Mouse (Mus musculus) liver, embryonic 15.5 days (tissue): ENCODE measurements around the gene Daam2. TPM values are rescaled to one million over a fixed set of nuclear protein-coding genes. Genes with fewer than 3 reads are reported as not detected.

Experiments used
- ATAC-seq: fragments of 200-750 bp; cut with Nextera tagmentation; 2 replicates; pipeline ENCODE4 v1.8.0; 2017; ENCODE audit warnings: moderate number of reproducible peaks, mild to moderate bottlenecking, moderate library complexity; ENCODE audit not compliant: insufficient read depth
- H3K27ac ChIP-seq: fragments of 300-500 bp; sonication (generic); replicated peaks from 2 replicates; pipeline ENCODE4 v1.5.1; 2015; ENCODE audit warnings: mild to moderate bottlenecking, inconsistent platforms
- H3K27me3 ChIP-seq: fragments of 300-500 bp; sonication (generic); 2 replicates; pipeline ENCODE4 v1.6.1; 2015; ENCODE audit warnings: mild to moderate bottlenecking, inconsistent platforms
- H3K36me3 ChIP-seq: fragments of 300-500 bp; sonication (generic); replicated peaks from 2 replicates; pipeline ENCODE4 v1.6.1; 2015; ENCODE audit warnings: moderate library complexity, mild to moderate bottlenecking, inconsistent platforms
- H3K4me1 ChIP-seq: fragments of 300-500 bp; sonication (generic); replicated peaks from 2 replicates; pipeline ENCODE4 v1.6.1; 2015; ENCODE audit warnings: inconsistent platforms
- H3K4me2 ChIP-seq: fragments of 300-500 bp; sonication (generic); 2 replicates; pipeline ENCODE4 v1.6.1; 2015; ENCODE audit warnings: moderate library complexity, mild to moderate bottlenecking, inconsistent platforms
- H3K4me3 ChIP-seq: fragments of 300-500 bp; sonication (generic); replicated peaks from 2 replicates; pipeline ENCODE4 v1.5.1; 2015; ENCODE audit warnings: mild to moderate bottlenecking, inconsistent platforms
- H3K9ac ChIP-seq: fragments of 300-500 bp; sonication (generic); 2 replicates; pipeline ENCODE4 v1.6.1; 2015; ENCODE audit warnings: moderate library complexity, mild to moderate bottlenecking, inconsistent platforms
- H3K9me3 ChIP-seq: fragments of 300-500 bp; sonication (generic); replicated peaks from 2 replicates; pipeline ENCODE4 v1.6.1; 2016; ENCODE audit warnings: inconsistent platforms
- WGBS: fragments of 180-500 bp; shearing (Covaris S2); methylation state at CpG from one replicate; pipeline ENCODE4 v1.1.7; 2015; ENCODE audit warnings: mixed read lengths; ENCODE audit not compliant: insufficient replicate concordance; 5-methylcytosine and 5-hydroxymethylcytosine counted together
- polyA plus RNA-seq: library from polyadenylated mRNA; unstranded; fragments of >200 nt; fragmentation: Nextera tagmentation; extraction: Ambion mirVana; gene quantifications from 2 replicates; pipeline ENCODE4 v1.2.1, GENCODE M21; 2015

The Daam2 gene
- polyA plus RNA-seq, 1 experiment from 2014 or later: 0.33 TPM

GRCm38 (mm10) chr17:49419813-49420212 is 144.3 kb downstream of the Daam2 start:
- Histone ChIP-seq H3K27ac (peak overlapping the region; percentile 3; the same call in 1 of the 2 replicates), H3K9ac (no peak overlapping the region), H3K4me3 (no peak overlapping the region), H3K4me1 (peaks cover 12% of the 10 kb centered on the region; the same call in 1 of the 2 replicates), H3K36me3 (no peaks in the 10 kb centered on the region), H3K27me3 (no peaks in the 10 kb centered on the region), H3K9me3 (no peaks in the 10 kb centered on the region), H3K4me2 (no peak overlapping the region)
- WGBS: 55% methylated on average over 6 of the region's 6 CpGs
- ATAC-seq: peak; percentile 55; the same call in 1 of the 2 replicates

GRCm38 (mm10) chr17:49416228-49416627 is 147.9 kb downstream of the Daam2 start:
- 62% methylated on average over 3 of the region's 3 CpGs for WGBS
- H3K27me3 ChIP-seq: no peaks in the 10 kb centered on the region

GRCm38 (mm10) chr17:49413554-49413953 is 150.6 kb downstream of the Daam2 start:
- ATAC-seq: no peak
- no peaks in the 10 kb centered on the region for H3K9me3 ChIP-seq
- no peak overlapping the region for H3K4me3 ChIP-seq
- H3K27ac ChIP-seq: no peak overlapping the region
- H3K4me2 ChIP-seq: no peak overlapping the region
- H3K4me1 ChIP-seq: no peaks in the 10 kb centered on the region
- H3K36me3 ChIP-seq: no peaks in the 10 kb centered on the region
- 36% methylated on average over 3 of the region's 3 CpGs for WGBS
- H3K9ac ChIP-seq: no peak overlapping the region
- no peaks in the 10 kb centered on the region for H3K27me3 ChIP-seq

More at GRCm38 (mm10) chr17:49416228-49416627, 147.9 kb downstream of the Daam2 start:
- no peak overlapping the region for H3K4me2 ChIP-seq
- H3K9ac ChIP-seq: no peak overlapping the region
- H3K9me3 ChIP-seq: no peaks in the 10 kb centered on the region
- no peak overlapping the region for H3K27ac ChIP-seq
- ATAC-seq: no peak
- no peaks in the 10 kb centered on the region for H3K4me1 ChIP-seq
- no peak overlapping the region for H3K4me3 ChIP-seq
- no peaks in the 10 kb centered on the region for H3K36me3 ChIP-seq

GRCm38 (mm10) chr17:49412974-49413373 is 151.2 kb downstream of the Daam2 start:
- no peak for ATAC-seq
- H3K4me2 ChIP-seq: no peak overlapping the region
- no peak overlapping the region for H3K27ac ChIP-seq
- H3K9ac ChIP-seq: no peak overlapping the region
- H3K4me3 ChIP-seq: no peak overlapping the region
- 47% methylated on average over 5 of the region's 5 CpGs for WGBS
- no peaks in the 10 kb centered on the region for H3K4me1 ChIP-seq
- no peaks in the 10 kb centered on the region for H3K27me3 ChIP-seq
- no peaks in the 10 kb centered on the region for H3K9me3 ChIP-seq
- H3K36me3 ChIP-seq: no peaks in the 10 kb centered on the region

Other genes starting within 250 kb of the Daam2 start
- 10.4 and 10.5 TPM in 2 replicates for gene Mocs1, start 136.0 kb downstream of the Daam2 start, polyA plus RNA-seq
- 0.08 TPM in 1 of 2 replicates, not detected in the other for gene Kif6, start 50.8 kb upstream of the Daam2 start, polyA plus RNA-seq